Mouse (Mus musculus) cerebellum, adult 2 months (tissue): ENCODE results near the gene Srpr. TPM values are rescaled to one million over a fixed set of nuclear protein-coding genes. Genes with fewer than 3 reads are reported as not detected.

Experiments
- DNase-seq, 2 experiments: peaks; one replicate each; pipeline ENCODE4 v3.0.0; 2021
- H3K27ac ChIP-seq: fragments of 200-500 bp; 2 replicates; pipeline ENCODE4 v1.5.1; 2012; ENCODE audit warnings: low read length, control low read depth, inconsistent platforms; ENCODE audit not compliant: insufficient read depth
- H3K27me3 ChIP-seq: fragments of 200-500 bp; 2 replicates; pipeline ENCODE4 v1.6.1; 2012; ENCODE audit warnings: inconsistent platforms, mild to moderate bottlenecking, low read length, moderate library complexity; ENCODE audit not compliant: control insufficient read depth, insufficient read depth
- H3K4me1 ChIP-seq: fragments of 200-500 bp; 2 replicates; pipeline ENCODE4 v1.6.1; 2011; ENCODE audit warnings: low read length; ENCODE audit not compliant: control insufficient read depth, insufficient read depth
- H3K4me3 ChIP-seq: fragments of 200-500 bp; replicated peaks from 2 replicates; pipeline ENCODE3; 2011; ENCODE audit warnings: mild to moderate bottlenecking, low read depth, low read length, control low read depth; ENCODE audit not compliant: insufficient read depth
- CTCF ChIP-seq: fragments of 200-500 bp; IDR thresholded peaks from 2 replicates; pipeline ENCODE4 v1.5.1; 2011; ENCODE audit warnings: low read depth, mild to moderate bottlenecking, control low read depth, low read length, moderate library complexity, borderline replicate concordance; ENCODE audit not compliant: insufficient read depth
- POLR2A ChIP-seq: fragments of 200-500 bp; IDR thresholded peaks from 2 replicates; pipeline ENCODE4 v1.6.1; 2011; ENCODE audit warnings: low read length, control low read depth, borderline replicate concordance; ENCODE audit not compliant: insufficient read depth
- WGBS: fragments of 180-500 bp; shearing (Covaris S2); methylation state at CpG from one replicate; pipeline ENCODE4 v1.1.7; 2018; 5-methylcytosine and 5-hydroxymethylcytosine counted together
- polyA plus RNA-seq: library from polyadenylated mRNA; depleted of rRNA; stranded (reverse); fragments of >200 nt; gene quantifications from 2 replicates; pipeline ENCODE4 v1.2.3, GENCODE M21; 2012

Srpr gene
- polyA plus RNA-seq, 1 experiment, result 63.8 TPM

DNA sequence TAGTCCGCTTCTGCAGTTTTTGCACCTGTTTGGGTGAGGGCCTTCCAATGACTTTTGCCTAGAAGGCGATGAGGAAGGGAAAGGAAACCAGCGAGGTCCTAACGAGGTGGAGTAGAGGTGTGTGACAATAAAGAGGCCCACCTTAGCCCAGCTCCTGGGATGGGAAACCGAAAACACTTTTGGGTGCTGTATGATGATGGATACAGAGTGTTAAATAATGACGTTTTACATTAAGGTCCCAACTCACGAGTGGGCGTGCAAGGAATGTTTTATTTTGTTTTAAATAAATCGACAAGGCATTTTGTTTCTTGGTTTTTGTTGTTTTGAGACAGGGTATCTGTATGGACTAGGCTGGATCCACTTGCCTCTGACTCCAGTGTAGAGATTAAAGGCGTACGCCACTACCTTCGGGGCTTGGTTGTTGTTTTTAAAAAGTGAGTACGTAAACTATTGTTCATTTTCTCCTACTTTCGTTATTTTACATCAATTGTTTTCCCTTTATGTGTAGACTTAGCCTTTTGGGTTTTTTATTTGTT is 23.8 kb upstream of the Srpr start:
- WGBS, result 37% methylated on average over 14 of the region's 14 CpGs
- Histone ChIP-seq H3K27me3 (no peaks in the 10 kb centered on the region), H3K4me3 (peak overlapping the region; percentile 70), H3K4me1 (no peaks in the 10 kb centered on the region), H3K27ac (no peak overlapping the region)
- no peak for DNase-seq
- TF ChIP-seq CTCF (no peak), POLR2A (peak; percentile 40; the same call in 1 of the 2 replicates)

DNA sequence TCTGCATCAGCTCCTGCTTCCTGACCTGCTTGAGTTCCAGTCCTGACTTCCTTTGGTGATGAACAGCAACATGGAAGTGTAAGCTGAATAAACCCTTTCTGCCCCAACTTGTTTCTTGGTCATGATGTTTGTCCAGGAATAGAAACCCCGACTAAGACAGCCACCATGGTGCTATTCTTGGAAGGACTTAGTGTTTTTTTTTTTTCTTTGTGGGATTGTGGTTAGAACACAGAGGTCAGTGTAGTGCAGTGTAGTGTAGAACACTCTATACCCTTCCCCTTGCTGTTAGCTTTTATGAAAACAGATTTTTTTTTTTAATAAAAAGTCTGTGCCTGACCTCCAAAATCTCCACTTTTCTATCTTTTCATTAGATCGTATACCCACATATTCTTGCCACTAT is 17.1 kb upstream of the Srpr start:
- no peak overlapping the region for H3K27ac ChIP-seq
- H3K27me3 ChIP-seq, result no peaks in the 10 kb centered on the region
- H3K4me3 ChIP-seq, result no peak overlapping the region
- no peaks in the 10 kb centered on the region for H3K4me1 ChIP-seq
- 77% methylated on average over 2 of the region's 2 CpGs for WGBS
- no peak for DNase-seq
- TF ChIP-seq CTCF (no peak), POLR2A (no peak)

DNA sequence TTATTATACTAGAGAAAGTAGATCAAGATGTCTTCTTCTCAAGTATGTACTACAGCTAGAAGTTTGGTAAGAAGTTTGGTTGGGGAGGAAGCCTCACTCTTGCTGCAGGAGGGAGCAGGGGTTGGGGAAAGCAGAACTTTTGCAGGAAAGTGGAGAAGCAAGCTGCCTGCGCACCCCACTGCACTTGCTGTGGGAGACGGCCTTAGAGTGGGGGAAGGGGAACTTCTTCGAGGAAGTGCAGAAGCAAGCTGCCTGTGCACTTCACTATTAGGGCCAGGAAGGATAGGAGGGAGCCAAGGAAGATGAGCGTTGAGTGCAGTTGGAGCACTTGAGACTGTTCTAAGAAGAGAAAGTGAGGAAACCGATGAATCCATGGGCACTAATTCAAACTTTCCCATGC is 16.6 kb upstream of the Srpr start:
- TF ChIP-seq CTCF (no peak), POLR2A (no peak)

DNA sequence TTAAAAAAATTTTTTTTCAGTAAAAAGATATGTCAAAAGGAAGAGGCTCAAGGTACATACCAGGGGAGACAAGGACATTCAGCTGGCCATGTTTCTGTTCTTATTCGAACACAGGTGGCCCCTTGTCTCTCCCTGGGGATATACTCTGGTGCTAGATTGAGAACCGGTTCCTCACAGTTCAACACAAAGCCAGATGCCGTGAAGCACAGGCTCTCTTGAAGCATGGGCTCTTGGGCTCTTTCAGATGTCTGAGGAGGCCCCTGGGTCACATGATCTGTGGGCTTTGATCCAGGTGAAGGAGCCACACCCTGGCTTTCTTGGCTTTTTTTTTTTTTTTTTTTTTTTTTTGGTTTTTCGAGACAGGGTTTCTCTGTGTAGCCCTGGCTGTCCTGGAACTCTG is 13.5 kb upstream of the Srpr start:
- WGBS, result 70% methylated on average over 4 of the region's 4 CpGs
- TF ChIP-seq CTCF, result no peak
- no peak for TF ChIP-seq POLR2A
- no peak overlapping the region for H3K4me3 ChIP-seq
- H3K27ac ChIP-seq, result no peak overlapping the region
- H3K27me3 ChIP-seq, result no peaks in the 10 kb centered on the region
- H3K4me1 ChIP-seq, result no peaks in the 10 kb centered on the region
- no peak for DNase-seq

More for the DNA sequence above, 16.6 kb upstream of the Srpr start:
- Histone ChIP-seq H3K4me1 (no peaks in the 10 kb centered on the region), H3K27ac (no peak overlapping the region), H3K27me3 (no peaks in the 10 kb centered on the region), H3K4me3 (no peak overlapping the region)
- DNase-seq, result no peak
- WGBS, result 76% methylated on average over 5 of the region's 5 CpGs

DNA sequence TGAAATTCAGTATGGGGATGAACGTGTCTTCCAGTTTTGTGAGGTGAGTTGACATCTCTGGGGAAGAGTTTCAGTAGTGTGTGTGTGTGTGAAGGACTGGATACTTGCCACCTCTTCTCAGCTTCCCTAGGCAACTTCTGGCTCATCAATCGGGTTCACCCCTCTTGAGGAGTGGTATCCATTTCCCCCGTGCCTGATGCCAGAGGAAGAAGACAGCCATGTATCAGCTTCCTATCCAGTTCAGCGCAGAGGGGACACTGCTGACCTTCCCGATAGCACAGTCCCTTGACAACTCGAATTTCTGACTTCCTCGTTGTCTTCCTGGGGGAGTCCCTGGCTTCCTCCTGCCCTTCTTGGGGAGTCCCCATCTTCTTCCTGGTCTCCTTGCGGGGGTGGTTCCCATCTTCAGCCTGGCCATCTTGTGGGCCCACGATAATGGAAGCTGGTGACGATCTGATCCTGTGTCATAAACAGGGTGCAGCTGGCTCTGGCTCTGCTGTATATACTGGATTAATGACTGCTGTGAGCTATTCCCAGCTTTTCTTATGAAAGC is 12.5 kb upstream of the Srpr start:
- H3K4me1 ChIP-seq, result no peaks in the 10 kb centered on the region
- DNase-seq, result no peak
- no peaks in the 10 kb centered on the region for H3K27me3 ChIP-seq
- 82% methylated on average over 10 of the region's 10 CpGs for WGBS
- TF ChIP-seq POLR2A, result no peak
- TF ChIP-seq CTCF, result no peak
- no peak overlapping the region for H3K27ac ChIP-seq
- no peak overlapping the region for H3K4me3 ChIP-seq

DNA sequence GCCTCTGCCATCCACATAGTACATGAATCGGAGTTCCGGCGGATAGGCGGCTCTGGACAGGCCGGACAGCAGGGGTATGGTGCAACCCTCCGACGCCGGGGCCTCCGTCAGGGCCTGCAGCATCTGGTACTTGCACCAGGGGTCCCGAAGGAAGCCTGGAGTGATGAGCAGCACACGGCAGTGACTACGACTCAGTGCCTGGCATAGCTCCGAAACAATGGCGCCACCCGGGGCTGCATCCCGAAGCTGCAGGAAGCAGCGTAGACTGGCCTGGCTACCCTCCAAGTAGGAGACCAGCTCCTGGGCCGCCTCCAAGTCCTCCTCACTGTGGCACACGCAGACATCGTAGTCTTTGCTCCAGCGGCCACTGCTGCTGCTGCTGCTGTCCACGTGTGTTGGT is 11.3 kb upstream of the Srpr start:
- Histone ChIP-seq H3K27me3 (no peaks in the 10 kb centered on the region), H3K4me3 (peak overlapping the region; percentile 3), H3K4me1 (no peaks in the 10 kb centered on the region), H3K27ac (no peak overlapping the region)
- WGBS, result 5% methylated on average over 22 of the region's 22 CpGs
- peak; percentile 49 to 54 for DNase-seq
- no peak for TF ChIP-seq POLR2A
- no peak for TF ChIP-seq CTCF

DNA sequence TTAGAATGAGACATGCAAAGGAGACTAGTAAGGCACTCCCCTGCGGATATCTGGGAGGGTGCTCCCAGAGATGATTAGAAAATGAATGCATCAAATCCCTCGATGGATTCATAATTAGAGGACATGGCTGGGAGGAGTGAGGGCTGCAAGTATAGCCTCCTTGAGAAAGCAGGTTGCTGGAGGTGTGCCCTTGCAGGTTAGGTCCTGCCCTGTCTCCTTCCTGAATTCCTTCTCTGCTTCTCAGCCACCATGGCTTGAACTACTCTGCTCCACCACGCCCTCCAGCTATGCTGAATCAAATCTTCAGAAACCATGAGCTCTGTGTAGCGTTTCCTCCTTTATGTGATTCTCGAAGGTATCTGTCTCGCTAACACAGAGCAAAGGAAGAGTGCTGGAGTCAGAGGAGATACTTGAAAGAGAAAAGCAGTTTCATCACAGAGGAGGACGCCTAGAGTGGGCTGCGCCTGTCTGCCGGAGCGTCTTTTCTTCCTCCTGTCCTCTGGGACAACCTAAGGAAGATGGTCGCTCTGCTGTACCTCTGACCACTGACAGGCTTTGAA is 6.9 kb upstream of the Srpr start:
- 82% methylated on average over 11 of the region's 11 CpGs for WGBS
- Histone ChIP-seq H3K27ac (no peak overlapping the region), H3K4me1 (no peaks in the 10 kb centered on the region), H3K27me3 (no peaks in the 10 kb centered on the region), H3K4me3 (no peak overlapping the region)
- no peak for DNase-seq
- no peak for TF ChIP-seq CTCF
- no peak for TF ChIP-seq POLR2A

DNA sequence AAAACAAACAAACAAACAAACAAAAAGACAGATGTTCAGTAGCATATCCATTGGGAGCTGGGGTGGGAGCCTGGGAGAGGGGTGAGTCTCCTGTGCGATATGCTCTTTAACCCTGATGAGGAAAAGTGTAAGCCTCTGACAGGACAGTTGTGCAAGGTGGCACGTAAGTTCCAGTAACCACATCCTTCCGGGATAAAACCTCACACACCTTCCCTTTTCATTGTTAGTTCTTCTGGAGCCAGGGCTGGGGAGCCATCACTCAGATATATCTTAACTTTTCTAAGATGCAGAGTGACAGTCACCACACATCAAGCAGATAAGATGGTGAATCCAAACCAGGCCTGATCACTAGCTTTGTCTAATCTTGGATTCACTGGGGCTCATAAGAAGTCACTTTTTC is 5.9 kb upstream of the Srpr start:
- no peak for TF ChIP-seq CTCF
- TF ChIP-seq POLR2A, result no peak
- 94% methylated on average over 3 of the region's 3 CpGs for WGBS
- Histone ChIP-seq H3K4me1 (no peaks in the 10 kb centered on the region), H3K4me3 (no peak overlapping the region), H3K27me3 (no peaks in the 10 kb centered on the region), H3K27ac (no peak overlapping the region)
- no peak for DNase-seq
